Mouse (Mus musculus) cerebellum, postnatal 14 days (tissue): ENCODE measurements at regions not wholly inside any gene's neighbourhood (a gene's known extent, or its start where the extent isn't known, plus 50 kb on each side); places are given as distances from the start of the nearest gene placed in this dataset.

Source experiments
- DNase-seq, 2 experiments: peaks; one replicate each; pipeline ENCODE4 v3.0.0; 2021; ENCODE audit warnings: mixed read lengths in 2 of 2

DNA sequence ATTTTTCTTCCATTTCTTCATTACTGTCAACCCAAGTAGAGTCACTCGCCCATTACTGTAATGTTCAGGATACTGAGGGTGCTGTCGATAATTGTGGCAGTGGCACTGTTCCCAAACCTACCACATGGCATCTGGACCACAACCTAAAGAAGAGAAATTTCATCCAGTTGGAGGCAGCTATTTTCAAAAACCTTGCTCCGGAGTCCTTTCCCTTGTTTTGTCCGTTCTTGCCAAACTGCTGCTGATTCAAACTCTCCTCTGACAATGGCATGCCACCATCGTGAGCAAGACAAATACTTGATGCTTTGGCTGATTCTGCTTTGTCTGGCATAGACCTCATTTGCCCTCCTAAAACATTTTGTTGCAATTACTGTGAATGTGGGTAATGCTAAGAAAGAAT is 176.9 kb upstream of the Spaca1 start:
- no peak for DNase-seq

GRCm38 (mm10) chr4:34227611-34228010 is 177.6 kb upstream of the Spaca1 start:
- peak; percentile 28 to 50 for DNase-seq

DNA sequence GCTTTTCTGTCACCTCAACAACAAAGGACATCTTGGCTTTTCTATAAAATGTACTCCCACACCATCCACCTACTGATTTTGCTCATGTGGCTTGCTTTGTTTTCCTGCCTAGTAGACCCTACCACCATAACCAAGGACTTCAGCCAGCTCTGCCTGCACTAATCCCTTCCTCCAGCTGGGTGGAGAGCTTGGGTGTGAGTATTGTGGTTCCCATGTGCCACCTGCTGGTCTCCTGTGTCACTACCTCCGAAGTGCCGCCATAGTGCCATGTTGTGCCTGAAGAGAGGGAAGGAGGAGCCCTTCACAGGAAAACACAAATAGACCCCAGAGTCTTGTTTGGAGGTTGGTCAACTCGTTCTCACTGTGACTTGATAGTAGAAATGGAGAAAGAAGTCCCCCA is 181.3 kb upstream of the Spaca1 start:
- DNase-seq: peak; percentile 88 to 89

- DNase-seq: no peak
Measured at GRCm38 (mm10) chr4:34234204-34234603, 184.2 kb upstream of the Spaca1 start.

DNA sequence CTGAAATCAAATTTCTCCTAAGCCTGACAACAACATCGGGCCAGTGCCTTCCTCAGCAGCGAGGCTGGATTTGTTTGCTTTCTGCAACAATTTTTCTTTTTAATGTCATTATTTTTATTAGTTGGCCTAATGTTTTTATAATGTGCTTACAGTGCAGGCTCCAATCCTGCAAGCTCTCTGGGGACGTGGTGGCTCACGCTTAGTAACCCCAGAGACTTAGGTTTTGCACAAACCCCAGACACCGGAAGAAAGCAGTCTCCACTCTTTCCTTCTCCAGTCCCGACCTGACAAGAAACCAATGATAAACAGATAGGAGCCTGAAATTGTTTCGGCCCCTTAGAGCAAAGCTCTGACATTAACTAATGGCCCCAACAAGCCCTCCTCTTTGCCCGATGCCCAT is 184.7 kb upstream of the Spaca1 start:
- DNase-seq: no peak

- no peak for DNase-seq
Measured at GRCm38 (mm10) chr4:34237791-34238190, 187.8 kb upstream of the Spaca1 start.

- peak in 1 of 2 experiments; percentile 36 for DNase-seq
Measured at GRCm38 (mm10) chr4:34239624-34240023, 189.6 kb upstream of the Spaca1 start.

- no peak for DNase-seq
Measured at GRCm38 (mm10) chr4:34241060-34241571, 191.1 kb upstream of the Spaca1 start.

GRCm38 (mm10) chr4:34241673-34242072 is 191.7 kb upstream of the Spaca1 start:
- DNase-seq: no peak

- DNase-seq: no peak
Measured at GRCm38 (mm10) chr4:34259444-34259843, 209.5 kb upstream of the Spaca1 start.

DNA sequence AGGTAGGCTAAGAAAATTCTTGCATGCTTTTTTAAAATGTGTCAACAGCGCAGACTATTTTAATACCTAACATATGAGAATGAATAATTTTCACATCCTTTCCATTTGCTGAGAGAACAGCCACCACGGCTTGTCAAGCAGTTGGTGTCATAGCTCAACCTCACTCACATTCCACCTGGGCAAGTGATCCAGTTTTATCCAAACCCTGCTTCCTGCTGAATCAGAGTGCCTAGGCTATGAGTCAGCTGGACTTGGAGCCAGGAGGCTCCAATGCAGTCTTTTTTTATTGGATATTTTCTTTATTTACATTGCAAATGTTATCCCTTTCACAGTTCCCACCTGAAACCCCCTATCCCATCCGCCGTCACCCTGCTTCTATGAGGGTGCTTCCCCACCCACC is 210.5 kb upstream of the Spaca1 start:
- no peak for DNase-seq

GRCm38 (mm10) chr4:34261809-34262208 is 211.8 kb upstream of the Spaca1 start:
- DNase-seq: no peak

- peak; percentile 70 to 80 for DNase-seq
Measured at GRCm38 (mm10) chr4:34264431-34264830, 214.4 kb upstream of the Spaca1 start.

DNA sequence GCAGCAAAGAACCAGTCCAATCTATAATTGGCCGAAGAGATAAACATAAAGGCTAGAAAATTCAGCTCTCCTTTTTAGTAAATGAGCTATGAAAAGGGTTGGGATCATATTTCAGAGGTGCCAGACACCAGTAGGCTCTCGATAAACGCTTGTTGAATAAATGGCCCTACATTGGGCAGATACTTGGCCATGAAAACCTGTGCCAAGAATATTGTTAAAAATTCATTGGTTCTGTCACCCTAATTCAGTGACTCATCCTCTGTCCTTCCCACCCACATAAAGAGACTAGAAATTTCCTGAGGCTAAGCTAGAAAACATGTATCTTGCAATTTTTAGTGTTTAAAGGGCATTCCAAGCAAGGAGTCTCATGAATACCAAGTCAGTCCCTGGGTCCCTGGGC is 224.3 kb upstream of the Spaca1 start:
- DNase-seq: no peak

GRCm38 (mm10) chr4:34275372-34275771 is 225.4 kb upstream of the Spaca1 start:
- no peak for DNase-seq

GRCm38 (mm10) chr4:34302504-34303108 is 248.1 kb upstream of the Akirin2 start:
- DNase-seq: no peak

GRCm38 (mm10) chr4:34308921-34309563 is 241.7 kb upstream of the Akirin2 start:
- DNase-seq: peak; percentile 7 to 15

DNA sequence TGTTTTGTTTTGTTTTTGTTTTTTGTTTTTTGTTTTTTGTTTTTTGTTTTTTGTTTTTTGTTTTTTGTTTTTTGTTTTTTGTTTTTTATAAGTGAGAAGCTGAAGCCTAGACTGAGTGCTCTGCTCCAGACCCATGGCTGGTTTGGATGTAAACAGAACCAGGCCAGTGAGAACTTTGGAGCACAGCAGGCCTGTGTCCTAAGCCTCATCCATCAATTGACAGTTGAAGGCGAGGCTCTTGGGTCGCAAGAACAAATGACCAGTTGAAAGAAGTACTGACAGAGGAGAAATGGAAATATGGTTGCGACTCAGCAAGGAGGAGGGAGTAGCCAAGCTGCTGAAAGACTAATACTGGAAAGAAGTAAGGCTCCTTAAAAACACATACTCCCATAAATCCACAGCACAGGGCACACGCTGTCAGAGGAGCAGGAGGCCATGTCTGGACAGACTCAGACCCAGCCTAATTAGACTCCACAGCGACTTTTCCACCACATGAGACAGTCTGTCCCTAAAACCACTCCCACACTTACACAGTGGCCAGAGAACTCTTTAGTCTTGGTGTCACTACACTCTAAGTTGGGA is 240.6 kb upstream of the Akirin2 start:
- DNase-seq: no peak

DNA sequence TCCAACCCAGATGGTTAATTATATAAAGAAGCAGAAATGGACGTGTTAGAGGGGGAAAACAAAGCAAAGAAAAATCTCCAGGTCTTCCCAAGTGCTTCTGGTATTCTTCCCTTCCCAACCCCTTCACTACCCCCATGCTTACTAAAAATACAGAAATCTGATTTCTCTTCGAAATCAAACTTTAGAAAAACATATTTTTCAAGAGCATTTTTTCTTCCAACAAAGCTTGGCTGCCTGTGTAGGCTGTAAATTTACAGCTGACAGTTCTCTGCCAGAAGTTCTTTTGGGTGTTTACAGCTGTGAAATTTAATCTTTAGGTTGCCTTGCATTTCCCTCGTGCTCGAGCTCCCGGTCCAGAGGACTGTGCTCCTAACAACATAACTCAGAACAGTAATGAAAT is 234.9 kb upstream of the Akirin2 start:
- DNase-seq: no peak

DNA sequence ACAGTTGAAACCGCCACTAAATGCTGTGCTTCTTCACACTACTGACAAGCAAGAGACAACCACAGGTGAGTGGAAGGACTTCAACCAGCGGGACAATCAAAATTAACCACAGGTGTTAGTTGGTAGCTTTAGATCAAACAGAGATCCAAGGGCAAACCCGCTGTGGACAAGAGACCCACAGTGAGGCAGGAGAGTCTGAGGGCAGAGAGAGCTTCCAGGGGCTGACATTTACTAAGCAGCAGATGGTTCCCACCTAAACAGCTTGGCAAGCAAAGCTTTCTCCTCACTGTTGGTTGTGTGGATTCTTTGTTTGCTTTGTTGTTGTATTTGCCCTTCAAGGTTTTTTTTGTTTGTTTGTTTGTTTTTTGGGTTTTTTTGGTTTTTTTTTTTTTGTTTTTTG is 227.9 kb upstream of the Akirin2 start:
- DNase-seq: peak; percentile 20 to 44

DNA sequence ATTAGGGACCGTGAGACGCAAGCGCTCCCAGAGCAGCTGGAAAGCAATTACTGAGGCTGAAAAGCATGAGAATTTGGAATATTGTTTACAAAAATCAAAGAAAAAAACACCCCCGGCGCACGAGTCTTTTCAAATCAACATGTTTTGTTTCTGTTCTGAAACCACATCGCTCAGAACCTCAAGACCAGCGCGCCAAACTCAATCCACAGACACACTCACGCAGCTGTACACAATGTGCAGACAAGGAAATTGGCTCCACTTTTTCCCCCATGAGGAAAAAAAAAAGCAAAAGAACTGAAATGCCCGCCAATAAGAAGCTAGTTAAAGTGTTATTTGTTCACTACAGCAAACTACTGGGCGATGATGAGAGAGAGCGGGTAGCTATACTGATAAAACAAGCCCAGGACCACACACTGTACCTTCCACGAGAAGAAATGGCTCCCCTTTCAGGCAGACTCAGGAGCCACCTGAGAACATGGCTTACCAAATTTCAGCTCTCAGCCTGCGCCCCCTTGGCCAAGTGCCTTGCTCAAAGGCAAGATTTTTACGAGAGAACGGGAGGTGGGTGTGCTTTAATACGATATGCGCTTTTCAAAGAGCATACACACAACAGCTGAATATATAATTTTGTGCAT is 222.5 kb upstream of the Akirin2 start:
- peak; percentile 15 to 25 for DNase-seq

DNA sequence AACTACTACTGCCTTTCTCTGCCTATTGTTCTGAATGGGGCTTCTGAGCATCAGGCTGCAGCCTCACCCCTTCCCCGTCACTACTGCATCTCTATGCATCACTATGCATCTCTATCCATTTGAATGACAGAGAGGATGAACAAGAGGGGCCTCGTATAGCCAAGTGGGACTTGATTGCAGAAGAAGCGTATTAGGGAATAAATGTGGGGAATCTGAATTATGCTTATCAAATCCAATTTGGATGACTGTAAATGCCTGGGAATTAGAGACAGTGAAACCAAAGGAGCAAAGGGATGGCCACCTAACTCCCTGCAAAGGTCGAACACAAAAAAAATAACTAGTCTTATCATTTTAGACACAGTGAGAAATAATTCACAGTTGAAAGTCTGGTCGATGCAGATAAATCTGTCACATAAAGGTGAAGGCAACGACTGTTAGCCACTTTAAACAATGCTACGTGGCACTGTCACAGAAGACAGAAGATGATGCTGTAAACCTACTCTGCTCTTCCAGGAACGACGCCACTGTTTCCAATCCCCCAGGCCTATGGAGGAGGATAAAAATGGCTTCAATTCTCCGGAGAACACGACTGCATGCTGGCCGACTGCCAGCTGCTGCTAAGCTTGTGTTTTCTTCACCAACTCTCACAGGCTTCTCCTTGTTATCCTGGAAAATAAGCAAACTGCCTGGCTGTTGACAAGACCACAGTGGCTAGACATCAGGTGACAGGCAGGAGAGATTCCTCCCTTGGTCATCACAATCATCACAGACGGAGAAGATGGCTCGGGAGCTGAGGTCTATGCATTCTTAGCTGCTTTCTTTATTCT is 213.6 kb upstream of the Akirin2 start:
- peak; percentile 17 to 23 for DNase-seq

- no peak for DNase-seq
Measured at GRCm38 (mm10) chr4:34337852-34338251, 212.9 kb upstream of the Akirin2 start.
